Mouse (Mus musculus) kidney, embryonic 14.5 days (tissue): ENCODE data around the gene Trp63. TPM values are rescaled to one million over a fixed set of nuclear protein-coding genes. Genes with fewer than 3 reads are reported as not detected.
"Not testable (repeated sequence)": the region's sequence is repeated elsewhere in the genome, so short reads cannot be mapped to it uniquely, and the experiment has no call there.

Experiments
- ATAC-seq: fragments of 200-750 bp; cut with Nextera tagmentation; 2 replicates; pipeline ENCODE4 v1.8.0; 2017; ENCODE audit warnings: moderate number of reproducible peaks, mild to moderate bottlenecking, moderate TSS enrichment, moderate library complexity; ENCODE audit not compliant: low FRiP score, low TSS enrichment
- H3K27ac ChIP-seq: fragments of 300-500 bp; sonication (generic); 2 replicates; pipeline ENCODE4 v1.5.1; 2014; ENCODE audit warnings: low read depth, mild to moderate bottlenecking, low read length, moderate library complexity, mixed read lengths
- H3K27me3 ChIP-seq: fragments of 300-500 bp; sonication (generic); 2 replicates; pipeline ENCODE4 v1.6.1; 2014; ENCODE audit warnings: mild to moderate bottlenecking, low read length; ENCODE audit not compliant: control insufficient read depth, insufficient read depth
- H3K36me3 ChIP-seq: fragments of 300-500 bp; sonication (generic); 2 replicates; pipeline ENCODE4 v1.6.1; 2014; ENCODE audit warnings: low read length, mixed read lengths; ENCODE audit not compliant: control insufficient read depth, insufficient read depth
- H3K4me1 ChIP-seq: fragments of 300-500 bp; sonication (generic); 2 replicates; pipeline ENCODE4 v1.6.1; 2014; ENCODE audit warnings: low read length, mixed read lengths; ENCODE audit not compliant: control insufficient read depth, insufficient read depth
- H3K4me2 ChIP-seq: fragments of 300-500 bp; sonication (generic); replicated peaks from 2 replicates; pipeline ENCODE4 v1.6.1; 2014; ENCODE audit warnings: low read depth, mild to moderate bottlenecking, low read length
- H3K4me3 ChIP-seq: fragments of 300-500 bp; sonication (generic); 2 replicates; pipeline ENCODE4 v1.5.1; 2014; ENCODE audit warnings: mild to moderate bottlenecking, low read length
- H3K9ac ChIP-seq: fragments of 300-500 bp; sonication (generic); 2 replicates; pipeline ENCODE4 v1.6.1; 2014; ENCODE audit warnings: low read depth, mild to moderate bottlenecking, low read length, moderate library complexity
- H3K9me3 ChIP-seq: fragments of 300-500 bp; sonication (generic); 2 replicates; pipeline ENCODE4 v1.6.1; 2016; ENCODE audit warnings: low read length; ENCODE audit not compliant: control insufficient read depth
- WGBS: fragments of 180-500 bp; shearing (Covaris S2); extraction: QIAGEN DNeasy Blood & Tissue Kit; methylation state at CpG from one replicate; pipeline ENCODE4 v1.1.7; 2014; 5-methylcytosine and 5-hydroxymethylcytosine counted together
- polyA plus RNA-seq: library from polyadenylated mRNA; unstranded; fragments of >200 nt; fragmentation: Nextera tagmentation; extraction: Ambion mirVana; gene quantifications from 2 replicates; pipeline ENCODE4 v1.2.1, GENCODE M21; 2014

The Trp63 gene
- polyA plus RNA-seq: 0.20 and 0.83 TPM in 2 replicates

GRCm38 (mm10) chr16:25683531-25684248, at the start of gene Trp63:
Trp63 (plus strand) TSS chr16:25683763.
- no peak within 1 kb of the TSS for H3K4me3 ChIP-seq
- H3K27ac ChIP-seq: no peak within 1 kb of the TSS
- H3K27me3 ChIP-seq: no peaks in the 10 kb centered on the region
- WGBS: 32% methylated on average over 8 of the region's 8 CpGs
- H3K9ac ChIP-seq: no peak within 1 kb of the TSS
- no peak for ATAC-seq
- no peaks in the 10 kb centered on the region for H3K36me3 ChIP-seq
- no peak within 1 kb of the TSS for H3K4me2 ChIP-seq
- H3K9me3 ChIP-seq: no peaks in the 10 kb centered on the region
- no peaks in the 10 kb centered on the region for H3K4me1 ChIP-seq

GRCm38 (mm10) chr16:25644716-25645115, 38.8 kb upstream of the Trp63 start:
- H3K36me3 ChIP-seq, ATAC-seq, H3K4me2 ChIP-seq, H3K9me3 ChIP-seq, H3K9ac ChIP-seq, H3K27me3 ChIP-seq, H3K4me3 ChIP-seq, H3K4me1 ChIP-seq, H3K27ac ChIP-seq: not testable (repeated sequence)
- 82% methylated on average over 4 of the region's 4 CpGs for WGBS

- Histone ChIP-seq H3K4me2 (no peak overlapping the region), H3K4me1 (no peaks in the 10 kb centered on the region), H3K27me3 (no peaks in the 10 kb centered on the region), H3K36me3 (no peaks in the 10 kb centered on the region), H3K27ac (no peak overlapping the region), H3K9ac (no peak overlapping the region), H3K4me3 (no peak overlapping the region), H3K9me3 (no peaks in the 10 kb centered on the region)
- ATAC-seq: peak; percentile 78; the same call in 1 of the 2 replicates
- 58% methylated on average over 9 of the region's 9 CpGs for WGBS
These were observed 22.9 kb upstream of the Trp63 start for GRCm38 (mm10) chr16:25660510-25661235.

- Histone ChIP-seq H3K27ac (no peak overlapping the region), H3K4me1 (no peaks in the 10 kb centered on the region), H3K27me3 (no peaks in the 10 kb centered on the region), H3K36me3 (no peaks in the 10 kb centered on the region), H3K9me3 (no peaks in the 10 kb centered on the region), H3K9ac (no peak overlapping the region), H3K4me2 (no peak overlapping the region), H3K4me3 (no peak overlapping the region)
- WGBS: 75% methylated on average over 3 of the region's 3 CpGs
- ATAC-seq: no peak
These were observed 20.4 kb upstream of the Trp63 start for GRCm38 (mm10) chr16:25663116-25663515.

GRCm38 (mm10) chr16:25673861-25674440, 9.6 kb upstream of the Trp63 start:
- H3K27me3 ChIP-seq: no peaks in the 10 kb centered on the region
- no peak overlapping the region for H3K27ac ChIP-seq
- no peak overlapping the region for H3K4me3 ChIP-seq
- 80% methylated on average over 5 of the region's 5 CpGs for WGBS
- no peaks in the 10 kb centered on the region for H3K9me3 ChIP-seq
- H3K4me2 ChIP-seq: no peak overlapping the region
- H3K36me3 ChIP-seq: no peaks in the 10 kb centered on the region
- H3K4me1 ChIP-seq: no peaks in the 10 kb centered on the region
- H3K9ac ChIP-seq: no peak overlapping the region
- ATAC-seq: no peak

DNA sequence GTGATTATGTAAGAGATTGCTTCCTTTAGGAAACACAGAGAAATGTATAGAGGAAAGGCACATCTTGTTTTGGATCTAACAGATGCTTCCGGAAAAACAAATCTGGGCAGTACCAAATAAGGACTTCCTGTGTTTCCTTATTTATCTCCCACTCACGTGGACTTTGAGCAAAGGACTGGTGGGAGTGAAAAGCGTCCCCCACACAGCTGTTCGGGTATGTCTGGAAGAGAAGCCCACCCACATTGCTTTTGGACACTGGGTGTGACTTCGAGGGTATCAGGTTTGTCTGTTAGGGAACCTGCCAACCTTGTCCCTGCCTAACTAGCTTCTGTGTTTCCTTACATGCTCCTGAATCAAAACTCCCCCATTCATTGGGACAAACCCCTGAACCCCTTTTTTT, 3.2 kb upstream of the Trp63 start:
- peak; percentile 72; the same call in 1 of the 2 replicates for ATAC-seq

DNA sequence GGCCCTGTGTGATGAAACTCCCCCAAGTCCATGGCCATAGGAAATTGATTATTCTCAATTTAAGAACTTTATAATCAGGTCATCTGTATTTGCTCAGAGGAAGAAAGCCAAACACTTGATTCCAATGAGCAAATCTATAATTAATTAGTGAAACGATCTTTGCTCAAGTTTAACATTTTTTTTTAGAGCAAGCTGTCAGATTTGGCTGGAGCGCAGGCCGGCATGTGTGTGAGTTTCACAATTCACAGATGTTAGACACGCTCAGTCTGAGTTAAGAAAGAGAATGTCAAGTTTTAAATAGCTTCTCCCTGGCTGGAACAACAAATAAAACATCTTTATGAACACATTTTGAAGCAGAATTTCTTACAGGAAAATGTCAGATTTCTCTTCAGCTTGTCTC, 1.0 kb upstream of the Trp63 start:
- Histone ChIP-seq H3K4me2 (no peak overlapping the region), H3K9me3 (no peaks in the 10 kb centered on the region), H3K4me3 (no peak overlapping the region), H3K27me3 (no peaks in the 10 kb centered on the region), H3K27ac (no peak overlapping the region), H3K9ac (no peak overlapping the region), H3K4me1 (no peaks in the 10 kb centered on the region), H3K36me3 (no peaks in the 10 kb centered on the region)
- ATAC-seq: no peak
- 79% methylated on average over 4 of the region's 4 CpGs for WGBS

More for the DNA sequence above, 3.2 kb upstream of the Trp63 start:
- no peaks in the 10 kb centered on the region for H3K4me1 ChIP-seq
- WGBS: 37% methylated on average over 5 of the region's 5 CpGs
- H3K27me3 ChIP-seq: no peaks in the 10 kb centered on the region
- no peak overlapping the region for H3K27ac ChIP-seq
- H3K9ac ChIP-seq: no peak overlapping the region
- no peaks in the 10 kb centered on the region for H3K36me3 ChIP-seq
- no peak overlapping the region for H3K4me2 ChIP-seq
- no peak overlapping the region for H3K4me3 ChIP-seq
- H3K9me3 ChIP-seq: no peaks in the 10 kb centered on the region

DNA sequence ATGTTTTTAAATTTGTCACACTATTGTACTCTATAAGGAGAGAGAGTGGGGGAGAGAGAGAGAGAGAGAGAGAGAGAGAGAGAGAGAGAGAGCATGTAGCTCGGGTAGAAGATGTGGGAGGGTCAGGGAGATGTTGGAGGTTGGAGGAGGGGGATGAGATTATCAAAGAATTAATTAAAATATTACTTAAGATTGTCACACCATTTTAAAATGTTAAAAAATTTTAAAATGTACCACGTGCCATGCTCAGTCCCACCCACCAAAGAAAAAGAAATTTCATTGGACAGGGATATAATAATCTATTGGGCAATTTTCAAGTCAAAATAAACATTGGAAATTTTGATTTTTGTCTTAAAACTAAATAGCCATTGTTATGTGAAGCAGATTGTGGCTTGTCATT, 1.0 kb downstream of the Trp63 start:
- H3K9ac ChIP-seq: no peak overlapping the region
- 70% methylated on average over 2 of the region's 2 CpGs for WGBS

GRCm38 (mm10) chr16:25690612-25691011, 7.0 kb downstream of the Trp63 start:
- Histone ChIP-seq H3K9me3 (no peaks in the 10 kb centered on the region), H3K9ac (no peak overlapping the region), H3K4me2 (no peak overlapping the region), H3K36me3 (no peaks in the 10 kb centered on the region), H3K27ac (no peak overlapping the region), H3K27me3 (no peaks in the 10 kb centered on the region), H3K4me3 (no peak overlapping the region), H3K4me1 (no peaks in the 10 kb centered on the region)
- 9% methylated on average over 5 of the region's 5 CpGs for WGBS
- no peak for ATAC-seq

More for the DNA sequence above, 1.0 kb downstream of the Trp63 start:
- Histone ChIP-seq H3K27me3 (no peaks in the 10 kb centered on the region), H3K27ac (no peak overlapping the region), H3K9me3 (no peaks in the 10 kb centered on the region), H3K36me3 (no peaks in the 10 kb centered on the region), H3K4me3 (no peak overlapping the region), H3K4me1 (no peaks in the 10 kb centered on the region), H3K4me2 (no peak overlapping the region)
- no peak for ATAC-seq
